Mouse (Mus musculus) thymus, adult 2 months (tissue): ENCODE results near the gene Gm12394. TPM values are rescaled to one million over a fixed set of nuclear protein-coding genes. Genes with fewer than 3 reads are reported as not detected.

ENCODE experiments used
- DNase-seq: peaks from one replicate; pipeline ENCODE4 v3.0.0; 2021
- H3K27ac ChIP-seq: fragments of 200-500 bp; 2 replicates; pipeline ENCODE4 v1.5.1; 2012; ENCODE audit warnings: low read length, control low read depth; ENCODE audit not compliant: control insufficient read depth, insufficient read depth
- H3K27me3 ChIP-seq: fragments of 200-500 bp; 2 replicates; pipeline ENCODE4 v1.6.1; 2012; ENCODE audit warnings: mild to moderate bottlenecking, low read length, moderate library complexity, mixed read lengths; ENCODE audit not compliant: control insufficient read depth, insufficient read depth
- H3K36me3 ChIP-seq: fragments of 200-500 bp; 2 replicates; pipeline ENCODE4 v1.6.1; 2012; ENCODE audit warnings: mild to moderate bottlenecking, low read length, moderate library complexity; ENCODE audit not compliant: control insufficient read depth, insufficient read depth
- H3K4me1 ChIP-seq: fragments of 200-500 bp; replicated peaks from 2 replicates; pipeline ENCODE4 v1.6.1; 2012; ENCODE audit warnings: low read length; ENCODE audit not compliant: control insufficient read depth, insufficient read depth
- H3K4me3 ChIP-seq: fragments of 200-500 bp; 2 replicates; pipeline ENCODE4 v1.5.1; 2012; ENCODE audit warnings: mild to moderate bottlenecking, low read length, control low read depth, moderate library complexity; ENCODE audit not compliant: control insufficient read depth, insufficient read depth
- CTCF ChIP-seq: fragments of 200-500 bp; IDR thresholded peaks from 2 replicates; pipeline ENCODE4 v1.5.1; 2012; ENCODE audit warnings: mild to moderate bottlenecking, control low read depth, low read length, moderate library complexity, borderline replicate concordance; ENCODE audit not compliant: control insufficient read depth, poor library complexity, insufficient read depth; ENCODE audit errors: extremely low read depth
- POLR2A ChIP-seq: fragments of 200-500 bp; IDR thresholded peaks from 2 replicates; pipeline ENCODE4 v1.6.1; 2012; ENCODE audit warnings: mild to moderate bottlenecking, low read length, control low read depth, moderate library complexity; ENCODE audit not compliant: control insufficient read depth, poor library complexity, insufficient read depth; ENCODE audit errors: extremely low read depth
- WGBS: fragments of 180-500 bp; shearing (Covaris S2); methylation state at CpG from one replicate; pipeline ENCODE4 v1.1.7; 2018; 5-methylcytosine and 5-hydroxymethylcytosine counted together
- polyA plus RNA-seq: library from polyadenylated mRNA; depleted of rRNA; stranded (reverse); fragments of >200 nt; gene quantifications from 2 replicates; pipeline ENCODE4 v1.2.3, GENCODE M21; 2012

Gene Gm12394
- polyA plus RNA-seq, 1 experiment = not detected

- no peak for DNase-seq
- 85% methylated on average over 2 of the region's 2 CpGs for WGBS
- Histone ChIP-seq H3K27me3 (no peaks in the 10 kb centered on the region), H3K4me3 (no peak overlapping the region), H3K27ac (no peak overlapping the region), H3K4me1 (no peaks in the 10 kb centered on the region), H3K36me3 (no peaks in the 10 kb centered on the region)
- no peak for TF ChIP-seq POLR2A
- no peak for TF ChIP-seq CTCF
Measured at GRCm38 (mm10) chr4:42877657-42878056, 21.1 kb upstream of the Gm12394 start.

GRCm38 (mm10) chr4:42876586-42877291 is 20.2 kb upstream of the Gm12394 start:
- no peaks in the 10 kb centered on the region for H3K27me3 ChIP-seq
- TF ChIP-seq POLR2A (no peak), CTCF (no peak)
- 47% methylated on average over 5 of the region's 5 CpGs for WGBS
- H3K4me1 ChIP-seq = no peaks in the 10 kb centered on the region
- no peak overlapping the region for H3K27ac ChIP-seq
- H3K36me3 ChIP-seq = no peaks in the 10 kb centered on the region
- no peak overlapping the region for H3K4me3 ChIP-seq
- peak; percentile 21 for DNase-seq

GRCm38 (mm10) chr4:42874134-42874533 is 17.6 kb upstream of the Gm12394 start, which contains the start of gene Fam205c:
TSS of gene Fam205c (minus strand) at chr4:42874234.
- Histone ChIP-seq H3K27me3 (no peaks in the 10 kb centered on the region), H3K27ac (no peak within 1 kb of the TSS), H3K4me1 (no peaks in the 10 kb centered on the region), H3K4me3 (no peak within 1 kb of the TSS), H3K36me3 (no peaks in the 10 kb centered on the region)
- no peak for DNase-seq
- TF ChIP-seq POLR2A (no peak), CTCF (no peak)
- WGBS = 92% methylated on average over 7 of the region's 7 CpGs

- no peaks in the 10 kb centered on the region for H3K36me3 ChIP-seq
- H3K4me3 ChIP-seq = no peak overlapping the region
- H3K4me1 ChIP-seq = no peaks in the 10 kb centered on the region
- DNase-seq = no peak
- WGBS = 77% methylated on average over 16 of the region's 16 CpGs
- TF ChIP-seq POLR2A (no peak), CTCF (no peak)
- no peak overlapping the region for H3K27ac ChIP-seq
- H3K27me3 ChIP-seq = no peaks in the 10 kb centered on the region
Measured at GRCm38 (mm10) chr4:42872746-42873435, 16.3 kb upstream of the Gm12394 start.

GRCm38 (mm10) chr4:42872151-42872550 is 15.6 kb upstream of the Gm12394 start:
- no peak for DNase-seq
- no peaks in the 10 kb centered on the region for H3K4me1 ChIP-seq
- H3K27ac ChIP-seq = no peak overlapping the region
- H3K4me3 ChIP-seq = no peak overlapping the region
- 95% methylated on average over 7 of the region's 7 CpGs for WGBS
- no peaks in the 10 kb centered on the region for H3K27me3 ChIP-seq
- TF ChIP-seq CTCF (no peak), POLR2A (no peak)
- H3K36me3 ChIP-seq = no peaks in the 10 kb centered on the region

GRCm38 (mm10) chr4:42870748-42871147 is 14.2 kb upstream of the Gm12394 start:
- 82% methylated on average over 5 of the region's 5 CpGs for WGBS
- H3K27me3 ChIP-seq = no peaks in the 10 kb centered on the region
- H3K27ac ChIP-seq = no peak overlapping the region
- H3K4me1 ChIP-seq = peaks cover 7% of the 10 kb centered on the region
- no peaks in the 10 kb centered on the region for H3K36me3 ChIP-seq
- H3K4me3 ChIP-seq = no peak overlapping the region
- TF ChIP-seq CTCF = no peak
- no peak for TF ChIP-seq POLR2A
- DNase-seq = no peak

- no peaks in the 10 kb centered on the region for H3K36me3 ChIP-seq
- peaks cover 7% of the 10 kb centered on the region for H3K4me1 ChIP-seq
- TF ChIP-seq CTCF (no peak), POLR2A (no peak)
- WGBS = 93% methylated on average over 5 of the region's 5 CpGs
- no peak overlapping the region for H3K4me3 ChIP-seq
- H3K27ac ChIP-seq = no peak overlapping the region
- DNase-seq = no peak
- H3K27me3 ChIP-seq = no peaks in the 10 kb centered on the region
Measured at GRCm38 (mm10) chr4:42868193-42868592, 11.6 kb upstream of the Gm12394 start.
